Mouse (Mus musculus): ENCODE measurements around the gene Prr14. TPM values are rescaled to one million over a fixed set of nuclear protein-coding genes. Genes with fewer than 3 reads are reported as not detected.

Gene Prr14
- polyA plus RNA-seq, 1 experiment, result 57.9 TPM

DNA sequence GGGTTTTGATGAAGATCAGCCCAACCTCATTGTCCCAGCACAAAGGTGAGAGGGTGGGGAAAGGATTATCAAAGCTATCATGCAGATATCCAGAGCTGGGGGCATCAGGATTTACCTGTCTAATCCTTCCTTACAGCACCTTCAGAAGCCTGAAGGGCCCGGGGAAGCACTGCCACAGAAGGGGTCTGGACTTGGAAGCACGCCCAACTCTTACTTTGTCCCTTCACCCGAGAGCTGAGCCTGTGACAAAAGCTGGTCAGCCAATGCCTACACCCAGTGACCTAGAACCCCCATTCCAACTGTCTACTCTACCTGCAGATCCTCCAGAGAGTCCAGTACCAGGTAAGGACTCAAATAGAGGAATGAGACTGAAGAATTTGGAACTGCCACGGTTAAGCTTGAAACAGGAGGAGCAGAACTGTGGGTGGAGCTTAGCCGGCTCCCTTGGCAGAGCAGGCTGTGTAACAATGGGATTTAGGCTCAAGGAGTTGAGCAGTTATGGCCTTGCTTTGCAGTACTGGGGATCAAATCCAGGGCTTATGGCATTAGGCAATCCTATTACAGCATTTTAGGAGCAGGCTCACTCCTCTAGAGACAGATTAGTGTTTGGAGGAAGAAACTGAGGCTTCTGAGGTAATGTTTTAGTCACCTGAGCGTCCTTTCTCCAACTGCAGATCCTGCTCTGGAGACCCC, 15.1 kb downstream of the Prr14 start:
- Histone ChIP-seq H3K4me1 (ENCODE audit: control insufficient read depth, insufficient read depth, low read length) (peaks cover 3% of the 10 kb centered on the region), H3K27ac (ENCODE audit: insufficient read depth, low read length) (no peak overlapping the region), H3K27me3 (ENCODE audit: control insufficient read depth, insufficient read depth, low read length) (no peaks in the 10 kb centered on the region), H3K4me3 (replicated peaks; ENCODE audit: insufficient read depth, low read depth, low read length) (no peak overlapping the region)
- no peak for DNase-seq
- 51% methylated on average over 6 of the region's 6 CpGs for WGBS
- TF ChIP-seq CTCF (IDR thresholded peaks at IDR 0.05; ENCODE audit: borderline replicate concordance, insufficient read depth, low read depth, low read length) (no peak), POLR2A (IDR thresholded peaks at IDR 0.05; ENCODE audit: borderline replicate concordance, insufficient read depth, low read length) (no peak)

GRCm38 (mm10) chr7:127475186-127475740, 15.9 kb downstream of the Prr14 start:
- peaks cover 3% of the 10 kb centered on the region; the same call in 1 of the 2 replicates for H3K4me1 ChIP-seq (ENCODE audit: control insufficient read depth, insufficient read depth, low read length)
- no peak for DNase-seq
- H3K4me3 ChIP-seq (replicated peaks; ENCODE audit: insufficient read depth, low read depth, low read length), result no peak overlapping the region
- H3K27me3 ChIP-seq (ENCODE audit: control insufficient read depth, insufficient read depth, low read length), result no peaks in the 10 kb centered on the region
- 91% methylated on average over 11 of the region's 11 CpGs for WGBS
- no peak overlapping the region for H3K27ac ChIP-seq (ENCODE audit: insufficient read depth, low read length)
- TF ChIP-seq CTCF (IDR thresholded peaks at IDR 0.05; ENCODE audit: borderline replicate concordance, insufficient read depth, low read depth, low read length), result no peak
- no peak for TF ChIP-seq POLR2A (IDR thresholded peaks at IDR 0.05; ENCODE audit: borderline replicate concordance, insufficient read depth, low read length)

GRCm38 (mm10) chr7:127476336-127476735, 16.9 kb downstream of the Prr14 start:
- Histone ChIP-seq H3K27me3 (ENCODE audit: control insufficient read depth, insufficient read depth, low read length) (no peaks in the 10 kb centered on the region), H3K4me1 (ENCODE audit: control insufficient read depth, insufficient read depth, low read length) (peaks cover 8% of the 10 kb centered on the region; the same call in 1 of the 2 replicates), H3K27ac (ENCODE audit: insufficient read depth, low read length) (no peak overlapping the region), H3K4me3 (replicated peaks; ENCODE audit: insufficient read depth, low read depth, low read length) (no peak overlapping the region)
- peak; percentile 44 to 47 for DNase-seq
- TF ChIP-seq CTCF (IDR thresholded peaks at IDR 0.05; ENCODE audit: borderline replicate concordance, insufficient read depth, low read depth, low read length), result no peak
- TF ChIP-seq POLR2A (IDR thresholded peaks at IDR 0.05; ENCODE audit: borderline replicate concordance, insufficient read depth, low read length), result no peak
- 91% methylated on average over 11 of the region's 11 CpGs for WGBS

DNA sequence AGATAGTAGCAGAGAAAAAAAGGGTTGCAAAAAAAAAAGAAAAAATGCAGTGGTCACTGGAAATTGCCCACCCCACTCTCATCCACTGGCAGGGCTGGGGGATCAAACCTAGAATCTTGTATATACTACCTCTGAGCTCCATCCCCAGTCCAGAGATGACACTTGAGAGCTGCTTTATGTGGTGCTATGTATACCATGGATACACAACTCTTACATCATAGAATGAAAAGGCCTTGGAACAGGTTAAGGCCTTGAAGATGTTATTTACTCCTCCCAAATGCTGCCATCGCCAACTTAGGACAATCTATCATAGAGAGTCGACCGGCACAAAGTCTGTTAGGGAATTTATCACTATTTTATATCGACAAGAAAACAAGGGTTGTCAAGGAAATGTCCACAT, 17.4 kb downstream of the Prr14 start:
- no peak for DNase-seq
- H3K4me3 ChIP-seq (replicated peaks; ENCODE audit: insufficient read depth, low read depth, low read length), result no peak overlapping the region
- TF ChIP-seq CTCF (IDR thresholded peaks at IDR 0.05; ENCODE audit: borderline replicate concordance, insufficient read depth, low read depth, low read length) (no peak), POLR2A (IDR thresholded peaks at IDR 0.05; ENCODE audit: borderline replicate concordance, insufficient read depth, low read length) (no peak)
- no peak overlapping the region for H3K27ac ChIP-seq (ENCODE audit: insufficient read depth, low read length)
- 77% methylated on average over 4 of the region's 4 CpGs for WGBS
- peaks cover 8% of the 10 kb centered on the region; the same call in 1 of the 2 replicates for H3K4me1 ChIP-seq (ENCODE audit: control insufficient read depth, insufficient read depth, low read length)
- H3K27me3 ChIP-seq (ENCODE audit: control insufficient read depth, insufficient read depth, low read length), result no peaks in the 10 kb centered on the region

DNA sequence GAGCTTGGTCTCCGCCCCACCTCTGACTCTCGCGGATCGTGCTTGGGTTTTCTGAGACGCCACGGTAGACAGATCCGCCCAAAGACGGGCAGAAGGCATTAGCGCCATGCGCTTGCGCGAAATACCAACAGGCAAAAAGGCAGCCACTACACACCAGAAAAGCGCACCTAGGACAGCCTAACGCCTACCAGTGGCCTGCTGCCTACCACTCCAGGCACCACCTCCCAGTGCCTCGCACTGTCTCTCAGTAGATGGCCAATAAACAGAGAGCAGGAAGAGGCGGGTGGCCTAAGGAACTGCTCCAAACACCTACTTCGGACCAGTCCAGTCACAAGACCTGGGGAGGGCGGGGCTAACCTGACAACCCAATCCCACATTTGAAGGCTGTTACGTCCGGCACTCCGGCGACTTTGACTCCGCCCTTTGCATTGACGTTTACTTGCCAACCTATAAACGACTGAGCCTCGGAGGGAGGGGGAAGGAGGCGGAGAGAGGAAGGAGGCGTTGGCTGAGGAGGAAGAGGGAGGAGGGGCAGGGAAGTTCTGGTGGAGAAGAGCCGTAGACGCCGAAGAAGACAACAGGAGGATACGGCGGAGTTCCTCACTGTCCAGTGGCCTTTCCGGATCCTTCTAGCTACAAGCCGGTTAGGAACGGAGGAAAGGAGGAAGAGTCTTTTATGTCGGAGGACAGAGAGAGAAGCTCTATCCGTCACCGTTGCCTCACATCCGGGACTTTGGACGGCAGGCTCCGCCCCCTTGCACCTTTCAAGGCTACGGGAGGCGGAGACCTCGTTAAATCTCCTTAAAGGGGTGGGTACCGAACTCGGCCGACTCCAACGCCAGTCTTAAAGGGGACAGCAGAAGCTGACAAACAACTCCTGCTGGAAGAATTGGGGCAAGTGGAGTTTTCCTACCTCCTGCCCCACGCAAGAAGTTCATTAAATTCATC, 18.6 kb downstream of the Prr14 start:
- Histone ChIP-seq H3K4me1 (ENCODE audit: control insufficient read depth, insufficient read depth, low read length) (peaks cover 10% of the 10 kb centered on the region; the same call in 1 of the 2 replicates), H3K4me3 (replicated peaks; ENCODE audit: insufficient read depth, low read depth, low read length) (peak overlapping the region; percentile 79), H3K27ac (ENCODE audit: insufficient read depth, low read length) (peak overlapping the region; percentile 89), H3K27me3 (ENCODE audit: control insufficient read depth, insufficient read depth, low read length) (no peaks in the 10 kb centered on the region)
- TF ChIP-seq POLR2A (IDR thresholded peaks at IDR 0.05; ENCODE audit: borderline replicate concordance, insufficient read depth, low read length), result peak; percentile 75; the same call in 1 of the 2 replicates
- no peak for TF ChIP-seq CTCF (IDR thresholded peaks at IDR 0.05; ENCODE audit: borderline replicate concordance, insufficient read depth, low read depth, low read length)
- DNase-seq, result peak; percentile 100
- under 1% methylated on average over 50 of the region's 50 CpGs for WGBS

DNA sequence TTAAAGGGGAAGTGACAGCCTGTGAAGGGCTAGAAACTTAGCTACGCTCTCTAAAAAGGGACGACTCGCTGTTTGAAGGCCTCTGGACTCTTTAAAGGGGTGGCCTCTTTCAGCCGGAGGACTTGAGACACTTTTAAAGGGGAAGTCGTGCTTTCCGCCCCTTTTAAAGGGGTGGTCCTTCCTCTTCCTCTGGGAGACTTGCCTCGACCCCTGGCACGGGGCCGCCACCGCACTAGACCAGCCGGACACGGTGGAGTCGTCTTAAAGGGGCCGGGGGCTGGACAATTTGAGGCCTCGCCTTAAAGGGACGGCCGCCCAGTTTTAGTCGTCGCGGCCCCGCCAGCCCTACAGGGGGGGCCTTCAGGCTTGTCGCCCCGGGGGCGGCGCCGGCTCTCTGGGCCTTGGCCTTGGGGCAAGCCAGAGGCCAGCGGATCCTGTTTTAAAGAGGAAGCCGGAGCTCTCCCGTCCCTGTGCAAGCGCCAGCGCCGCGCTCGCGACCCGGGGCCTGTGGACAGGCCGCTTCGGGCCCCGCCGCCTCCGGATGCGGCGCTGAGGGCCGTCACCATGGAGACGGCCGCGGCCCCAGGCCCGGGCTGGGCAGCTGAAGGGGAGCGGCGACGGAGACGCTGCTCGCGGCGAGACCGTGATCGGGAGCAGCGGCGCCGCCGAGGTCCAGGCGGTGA, 19.4 kb downstream of the Prr14 start, which contains the start of gene Fbrs:
TSS of gene Fbrs (plus strand) at position 565 of the 683 bp plus-strand sequence.
- WGBS, result under 1% methylated on average over 62 of the region's 62 CpGs

More for the DNA sequence above, 19.4 kb downstream of the Prr14 start, which contains the start of gene Fbrs:
- TF ChIP-seq POLR2A (IDR thresholded peaks at IDR 0.05; ENCODE audit: borderline replicate concordance, insufficient read depth, low read length) (peak; percentile 28; the same call in 1 of the 2 replicates), CTCF (IDR thresholded peaks at IDR 0.05; ENCODE audit: borderline replicate concordance, insufficient read depth, low read depth, low read length) (no peak)
- DNase-seq, result peak; percentile 93 to 96
- H3K27ac ChIP-seq (ENCODE audit: insufficient read depth, low read length), result peak within 1 kb of the TSS; percentile 92
- H3K4me1 ChIP-seq (ENCODE audit: control insufficient read depth, insufficient read depth, low read length), result peaks cover 8% of the 10 kb centered on the region; the same call in 1 of the 2 replicates
- no peaks in the 10 kb centered on the region for H3K27me3 ChIP-seq (ENCODE audit: control insufficient read depth, insufficient read depth, low read length)
- H3K4me3 ChIP-seq (replicated peaks; ENCODE audit: insufficient read depth, low read depth, low read length), result peak within 1 kb of the TSS; percentile 79

All from cerebellum, adult 2 months (tissue).